Mouse (Mus musculus) C2C12 (cell line): ENCODE data around the gene Wscd1.

ENCODE experiments used
- CTCF ChIP-seq: IDR thresholded peaks from one replicate; pipeline ENCODE4 v1.5.1; 2011; ENCODE audit not compliant: control insufficient read depth, insufficient read depth, insufficient read length
- FOSL1 ChIP-seq: IDR thresholded peaks from one replicate; pipeline ENCODE4 v1.8.0; 2011; ENCODE audit warnings: mild to moderate bottlenecking, low read length; ENCODE audit not compliant: poor library complexity, insufficient read depth, severe bottlenecking
- MYOD1 ChIP-seq: IDR thresholded peaks from one replicate; pipeline ENCODE4 v1.6.1; 2011; ENCODE audit warnings: low read depth; ENCODE audit not compliant: control insufficient read depth, insufficient read length
- USF1 ChIP-seq: IDR thresholded peaks from one replicate; pipeline ENCODE4 v1.6.1; 2011; ENCODE audit warnings: low read depth, mild to moderate bottlenecking, control low read depth, moderate library complexity

DNA sequence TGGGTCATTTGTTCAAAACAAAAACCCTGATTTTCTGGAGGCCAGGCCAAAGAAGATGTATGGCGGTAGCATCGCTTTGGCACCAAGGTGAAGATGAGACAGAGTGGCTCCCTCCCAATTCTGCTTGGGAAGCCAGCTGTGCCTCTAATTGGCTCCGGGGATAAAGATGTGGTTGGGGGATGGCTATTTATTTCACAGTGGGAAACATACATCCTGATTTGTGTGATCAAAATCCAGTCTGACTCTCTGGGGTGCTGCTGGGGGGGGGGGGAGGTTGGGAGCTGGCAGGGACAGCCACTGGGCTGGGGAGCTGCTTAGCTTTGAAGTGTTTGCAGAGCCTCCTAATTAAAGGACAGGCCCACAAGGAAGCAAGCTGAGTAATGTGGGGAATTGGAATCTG is 20.4 kb upstream of the Wscd1 start:
- TF ChIP-seq CTCF (no peak), USF1 (no peak), FOSL1 (no peak), MYOD1 (no peak)
